26 mouse cellular contexts compared by ENCODE assay signal in the genomic region with DNA sequence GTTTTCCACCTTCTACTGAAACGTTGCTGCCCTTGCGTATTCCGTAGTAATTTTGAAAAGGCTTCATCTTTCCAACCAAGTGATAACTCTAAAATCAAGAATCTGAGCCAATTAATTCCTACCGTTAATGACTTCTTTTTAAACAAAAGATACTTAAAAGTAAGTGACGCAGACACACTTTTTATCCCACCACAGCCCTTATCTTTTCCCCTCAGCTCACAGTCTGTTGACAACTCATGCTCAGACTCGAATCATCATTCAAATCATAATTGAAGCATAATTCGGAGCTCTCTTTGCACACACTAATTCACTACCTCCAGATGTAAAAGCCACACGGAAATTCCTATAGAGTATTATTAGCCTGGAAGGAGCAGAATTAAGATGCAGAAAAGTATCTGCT. TPM values are rescaled to one million over a fixed set of nuclear protein-coding genes. Genes with fewer than 3 reads are reported as not detected.
A peak's percentile ranks its signal among the peaks of the same experiment; 100 is the strongest.
DNase-seq lines count a peak whose midpoint lies in the region; ATAC-seq and TF ChIP-seq lines count a peak whose summit lies in the region.
"Had no signal": no experiment of that assay in that cellular context is flagged by ENCODE, and none has a peak within 500 bp of the region (broad histone marks: within the 10 kb centered on the region; RNA-seq: fewer than 3 reads in every experiment).

No protein-coding gene starts in this region.

- ATAC-seq in midbrain, embryonic 11.5 days (ENCODE audit: low FRiP score) = no peak
- peak; percentile 53 for ATAC-seq in megakaryocyte progenitor cell, adult 5-6 weeks (replicated peaks; ENCODE audit: poor library complexity)
- ATAC-seq in kidney, embryonic 16.5 days (ENCODE audit: low FRiP score, low TSS enrichment) = no peak
- ATAC-seq: CD4-positive, CD25-positive, alpha-beta regulatory T cell, adult 4 months; forebrain, embryonic 14.5 days; forebrain, embryonic 16.5 days had no signal

- peak; percentile 57 for DNase-seq in midbrain, embryonic 11.5 days (ENCODE audit: low spot score, missing footprints)
- no peak for DNase-seq in midbrain, embryonic 10.5 days (ENCODE audit: low spot score)
- DNase-seq in layer of hippocampus, adult 2 months (ENCODE audit: low spot score in 2 of 2) = no peak
- DNase-seq: adrenal gland, adult 2 months; adrenal gland, postnatal 10 days; adrenal gland, postnatal 25 days; B cell, adult 2 months; cerebellum, adult 11 months; cerebellum, adult 18-20 months; cerebellum, adult 8-10 months; cerebellum, adult 9-11 months; cerebellum, postnatal 14 days; cerebellum, postnatal 36 days; embryo, embryonic 11 days had no signal

- H3K4me2 ChIP-seq in midbrain, embryonic 11.5 days = no peak overlapping the region
- no peak overlapping the region for H3K4me2 ChIP-seq in kidney, embryonic 16.5 days (replicated peaks; ENCODE audit: low read depth, low read length)
- H3K4me2 ChIP-seq: embryonic facial prominence, embryonic 13.5 days; embryonic facial prominence, embryonic 15.5 days; forebrain, embryonic 12.5 days had no signal

- H3K4me3 ChIP-seq in midbrain, embryonic 11.5 days (ENCODE audit: low read depth, low read length) = no peak overlapping the region
- H3K4me3 ChIP-seq in midbrain, embryonic 10.5 days = no peak overlapping the region
- no peak overlapping the region for H3K4me3 ChIP-seq in kidney, embryonic 16.5 days (ENCODE audit: low read length)
- H3K4me3 ChIP-seq in layer of hippocampus, adult 2 months = no peak overlapping the region
- H3K4me3 ChIP-seq: embryonic facial prominence, embryonic 13.5 days; embryonic facial prominence, embryonic 15.5 days; erythroblast, embryonic 14.5 days; forebrain, embryonic 10.5 days; forebrain, embryonic 12.5 days had no signal

- 77% methylated on average over 8 of the region's 8 CpGs for WGBS in midbrain, embryonic 11.5 days
- WGBS in midbrain, embryonic 10.5 days = 80% methylated on average over 8 of the region's 8 CpGs
- WGBS in kidney, embryonic 16.5 days = 65% methylated on average over 8 of the region's 8 CpGs

- H3K4me1 ChIP-seq in midbrain, embryonic 11.5 days (ENCODE audit: control insufficient read depth, insufficient read depth, low read length) = peaks cover 4% of the 10 kb centered on the region; the same call in 1 of the 2 replicates
- H3K4me1 ChIP-seq in midbrain, embryonic 10.5 days = peaks cover 15% of the 10 kb centered on the region
- H3K4me1 ChIP-seq in kidney, embryonic 16.5 days (ENCODE audit: insufficient read depth, low read length) = peaks cover 5% of the 10 kb centered on the region
- H3K4me1 ChIP-seq: embryonic facial prominence, embryonic 15.5 days had no signal

- H3K9ac ChIP-seq in midbrain, embryonic 11.5 days (ENCODE audit: low read length) = no peak overlapping the region
- no peak overlapping the region for H3K9ac ChIP-seq in kidney, embryonic 16.5 days (replicated peaks; ENCODE audit: low read length)
- H3K9ac ChIP-seq: embryonic facial prominence, embryonic 13.5 days; embryonic facial prominence, embryonic 15.5 days; forebrain, embryonic 12.5 days had no signal

- H3K36me3 ChIP-seq in midbrain, embryonic 11.5 days (ENCODE audit: control insufficient read depth, insufficient read depth, low read length) = no peaks in the 10 kb centered on the region
- H3K36me3 ChIP-seq in midbrain, embryonic 10.5 days = no peaks in the 10 kb centered on the region
- H3K36me3 ChIP-seq in kidney, embryonic 16.5 days (ENCODE audit: insufficient read depth, low read length) = no peaks in the 10 kb centered on the region
- H3K36me3 ChIP-seq: embryonic facial prominence, embryonic 13.5 days; embryonic facial prominence, embryonic 15.5 days; forebrain, embryonic 10.5 days; forebrain, embryonic 12.5 days; G1E had no signal

- H3K9me3 ChIP-seq in midbrain, embryonic 11.5 days (ENCODE audit: control insufficient read depth, low read length) = no peaks in the 10 kb centered on the region
- no peaks in the 10 kb centered on the region for H3K9me3 ChIP-seq in midbrain, embryonic 10.5 days (replicated peaks)
- no peaks in the 10 kb centered on the region for H3K9me3 ChIP-seq in kidney, embryonic 16.5 days (ENCODE audit: low read length)
- H3K9me3 ChIP-seq: embryonic facial prominence, embryonic 13.5 days; embryonic facial prominence, embryonic 15.5 days; forebrain, embryonic 10.5 days; forebrain, embryonic 12.5 days; G1E had no signal

- no peak overlapping the region for H3K27ac ChIP-seq in midbrain, embryonic 11.5 days (ENCODE audit: low read depth, low read length)
- H3K27ac ChIP-seq in midbrain, embryonic 10.5 days (replicated peaks) = no peak overlapping the region
- H3K27ac ChIP-seq in kidney, embryonic 16.5 days (ENCODE audit: low read length) = no peak overlapping the region
- no peak overlapping the region for H3K27ac ChIP-seq in layer of hippocampus, adult 2 months
- H3K27ac ChIP-seq: embryonic facial prominence, embryonic 13.5 days; embryonic facial prominence, embryonic 15.5 days; forebrain, embryonic 10.5 days; forebrain, embryonic 12.5 days had no signal

- H3K27me3 ChIP-seq in midbrain, embryonic 11.5 days (ENCODE audit: control insufficient read depth, insufficient read depth, low read length) = peaks cover 20% of the 10 kb centered on the region
- peaks cover 89% of the 10 kb centered on the region for H3K27me3 ChIP-seq in midbrain, embryonic 10.5 days (ENCODE audit: low read depth, poor library complexity, severe bottlenecking)
- H3K27me3 ChIP-seq in kidney, embryonic 16.5 days (ENCODE audit: insufficient read depth, low read length) = no peaks in the 10 kb centered on the region
- H3K27me3 ChIP-seq: CH12.LX had no signal

- TF ChIP-seq CTCF in layer of hippocampus, adult 2 months (conservative IDR thresholded peaks at IDR 0.05) = no peak

RNA-seq across cellular contexts. Expression of gene Map3k7, which starts 40.5 kb away (rescaled TPM):
- 42.4 and 44.5 TPM in 2 replicates for polyA plus RNA-seq in midbrain, embryonic 11.5 days (2014; fragmentation: Nextera tagmentation; extraction: Ambion mirVana)
- polyA plus RNA-seq in midbrain, embryonic 10.5 days (2016; fragmentation: Nextera tagmentation; extraction: Ambion mirVana) = 36.1 and 39.1 TPM in 2 replicates
- 30.4 and 39.5 TPM in 2 replicates for total RNA-seq in megakaryocyte progenitor cell, adult 5-6 weeks (2015)
- total RNA-seq in megakaryocyte progenitor cell, adult 5-6 weeks (2017) = 23.3 and 24.3 TPM in 2 replicates
- 20.7 and 30.6 TPM in 2 replicates for polyA plus RNA-seq in kidney, embryonic 16.5 days (2015; fragmentation: Nextera tagmentation; extraction: Ambion mirVana)
- total RNA-seq in layer of hippocampus, adult 2 months (2021) = 10 to 100 TPM; 39.8 to 40.0 TPM
